ENCODE assay signal across 18 mouse cellular contexts in the genomic region with DNA sequence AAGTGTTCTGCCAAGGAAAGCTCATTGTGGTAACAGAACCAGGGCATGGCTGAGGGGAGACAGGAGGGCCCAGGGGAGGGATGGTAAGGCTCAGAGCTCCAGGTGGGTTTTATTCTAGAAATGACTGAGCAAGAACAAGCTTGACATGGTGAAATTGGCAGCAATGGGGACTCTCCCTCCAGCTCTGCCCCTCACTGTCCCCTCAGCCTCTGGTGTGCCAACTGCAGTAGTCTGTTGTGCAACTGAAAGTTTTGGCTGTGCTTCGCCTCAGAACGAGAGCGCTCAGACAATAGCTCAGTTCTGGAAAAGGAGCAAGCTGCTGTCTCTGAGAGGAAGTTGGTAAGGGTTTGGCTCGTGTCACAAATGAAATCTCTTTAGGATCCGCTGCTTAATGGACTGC. TPM values are rescaled to one million over a fixed set of nuclear protein-coding genes. Genes with fewer than 3 reads are reported as not detected.
DNase-seq lines count a peak whose midpoint lies in the region; ATAC-seq and TF ChIP-seq lines count a peak whose summit lies in the region.
"Had no signal": no experiment of that assay in that cellular context is flagged by ENCODE, and none has a peak within 500 bp of the region (broad histone marks: within the 10 kb centered on the region; RNA-seq: fewer than 3 reads in every experiment).

No protein-coding gene starts in this region.

- no peaks in the 10 kb centered on the region for H3K9me3 ChIP-seq in kidney, embryonic 15.5 days (replicated peaks)
- no peaks in the 10 kb centered on the region for H3K9me3 ChIP-seq in lung, postnatal 0 days (ENCODE audit: low read length)
- no peaks in the 10 kb centered on the region for H3K9me3 ChIP-seq in stomach, postnatal 0 days (ENCODE audit: control insufficient read depth, low read length)
- H3K9me3 ChIP-seq: forebrain, embryonic 15.5 days; heart, embryonic 13.5 days; limb, embryonic 12.5 days; liver, embryonic 15.5 days; midbrain, embryonic 12.5 days; stomach, embryonic 15.5 days had no signal

- DNase-seq in adrenal gland, postnatal 14 days, result peak; percentile 37
- DNase-seq in adrenal gland, adult 8-10 months, result no peak
- no peak for DNase-seq in kidney, adult 9 months
- DNase-seq in Muller cell, postnatal 12 days (ENCODE audit: inconsistent ontology term), result peak; percentile 50
- DNase-seq in lung, postnatal 0 days (ENCODE audit: low spot score), result peak; percentile 59
- no peak for DNase-seq in stomach, postnatal 0 days (ENCODE audit: low spot score)
- DNase-seq: cerebellum, adult 18-20 months; kidney, postnatal 14 days; layer of hippocampus, postnatal 36 days had no signal

- TF ChIP-seq EP300 in lung, postnatal 0 days (IDR thresholded peaks at IDR 0.05), result no peak
- TF ChIP-seq EP300 in stomach, postnatal 0 days (optimal IDR thresholded peaks at IDR 0.05), result no peak

- no peak overlapping the region for H3K4me3 ChIP-seq in kidney, embryonic 15.5 days (replicated peaks)
- H3K4me3 ChIP-seq in lung, postnatal 0 days (ENCODE audit: low read depth, low read length), result no peak overlapping the region
- H3K4me3 ChIP-seq in stomach, postnatal 0 days (ENCODE audit: low read depth, low read length), result no peak overlapping the region
- H3K4me3 ChIP-seq: forebrain, embryonic 15.5 days; heart, embryonic 13.5 days; limb, embryonic 12.5 days; liver, embryonic 15.5 days; midbrain, embryonic 12.5 days; stomach, embryonic 15.5 days had no signal

- ATAC-seq in kidney, embryonic 15.5 days (replicated peaks; ENCODE audit: low FRiP score), result no peak
- ATAC-seq in lung, postnatal 0 days, result peak; percentile 53
- no peak for ATAC-seq in stomach, postnatal 0 days (ENCODE audit: low FRiP score, low TSS enrichment)
- no peak for ATAC-seq in CD4-positive, CD25-positive, alpha-beta regulatory T cell, adult 4 months
- ATAC-seq: forebrain, embryonic 15.5 days; inflammation-experienced regulatory T-cells, adult 6 months had no signal

- TF ChIP-seq CTCF in lung, postnatal 0 days (IDR thresholded peaks at IDR 0.05), result no peak
- no peak for TF ChIP-seq CTCF in stomach, postnatal 0 days (IDR thresholded peaks at IDR 0.05; ENCODE audit: low read depth)

- WGBS in kidney, embryonic 15.5 days, result 53% methylated on average over 5 of the region's 5 CpGs
- WGBS in lung, postnatal 0 days, result 39% methylated on average over 5 of the region's 5 CpGs
- whole genome bisulfite sequencing in stomach, postnatal 0 days, result 56% methylated on average over 5 of the region's 5 CpGs

- no peak overlapping the region for H3K9ac ChIP-seq in kidney, embryonic 15.5 days
- no peak overlapping the region for H3K9ac ChIP-seq in lung, postnatal 0 days (replicated peaks; ENCODE audit: low read depth)
- H3K9ac ChIP-seq in stomach, postnatal 0 days (ENCODE audit: low read length), result no peak overlapping the region
- H3K9ac ChIP-seq: forebrain, embryonic 15.5 days; heart, embryonic 13.5 days; limb, embryonic 12.5 days; liver, embryonic 15.5 days; midbrain, embryonic 12.5 days; stomach, embryonic 15.5 days had no signal

- H3K36me3 ChIP-seq in kidney, embryonic 15.5 days, result peaks cover 14% of the 10 kb centered on the region
- H3K36me3 ChIP-seq in lung, postnatal 0 days (ENCODE audit: insufficient read depth, low read length), result no peaks in the 10 kb centered on the region
- H3K36me3 ChIP-seq in stomach, postnatal 0 days (ENCODE audit: control insufficient read depth, insufficient read depth, low read length), result no peaks in the 10 kb centered on the region
- H3K36me3 ChIP-seq: forebrain, embryonic 15.5 days; liver, embryonic 15.5 days; stomach, embryonic 15.5 days had no signal

- no peak overlapping the region for H3K4me2 ChIP-seq in kidney, embryonic 15.5 days
- H3K4me2 ChIP-seq in lung, postnatal 0 days (replicated peaks; ENCODE audit: low read depth, low read length), result no peak overlapping the region
- no peak overlapping the region for H3K4me2 ChIP-seq in stomach, postnatal 0 days (replicated peaks; ENCODE audit: low read depth)
- H3K4me2 ChIP-seq: forebrain, embryonic 15.5 days; heart, embryonic 13.5 days; limb, embryonic 12.5 days; liver, embryonic 15.5 days; midbrain, embryonic 12.5 days; stomach, embryonic 15.5 days had no signal

- peaks cover 39% of the 10 kb centered on the region for H3K4me1 ChIP-seq in kidney, embryonic 15.5 days
- H3K4me1 ChIP-seq in lung, postnatal 0 days (ENCODE audit: insufficient read depth, low read depth, low read length), result no peaks in the 10 kb centered on the region
- no peaks in the 10 kb centered on the region; the same call in 1 of the 2 replicates for H3K4me1 ChIP-seq in stomach, postnatal 0 days (replicated peaks; ENCODE audit: control insufficient read depth, insufficient read depth)

- H3K27me3 ChIP-seq in kidney, embryonic 15.5 days, result no peaks in the 10 kb centered on the region
- no peaks in the 10 kb centered on the region for H3K27me3 ChIP-seq in lung, postnatal 0 days (replicated peaks; ENCODE audit: insufficient read depth, low read length)
- H3K27me3 ChIP-seq in stomach, postnatal 0 days (ENCODE audit: control insufficient read depth, insufficient read depth, low read length), result no peaks in the 10 kb centered on the region
- H3K27me3 ChIP-seq: forebrain, embryonic 15.5 days; heart, embryonic 13.5 days; liver, embryonic 15.5 days; midbrain, embryonic 12.5 days had no signal

- 0 out of 2 replicates have a peak overlapping the region, but pooled peaks have one; percentile 10 for H3K27ac ChIP-seq in kidney, embryonic 15.5 days
- no peak overlapping the region for H3K27ac ChIP-seq in lung, postnatal 0 days (ENCODE audit: low read length)
- no peak overlapping the region for H3K27ac ChIP-seq in stomach, postnatal 0 days (replicated peaks)
- H3K27ac ChIP-seq: forebrain, embryonic 15.5 days; heart, embryonic 13.5 days; limb, embryonic 12.5 days; liver, embryonic 15.5 days; midbrain, embryonic 12.5 days; stomach, embryonic 15.5 days had no signal

RNA-seq across cellular contexts. Expression of gene Hs3st3b1, which starts 43.3 kb away (rescaled TPM):
- 3.0 and 7.4 TPM in 2 replicates for total RNA-seq in adrenal gland, postnatal 14 days (2021)
- total RNA-seq in adrenal gland, adult 8-10 months (2022), result 1 to 10 TPM; 1.5 to 2.8 (median 2.2) TPM
- 33.2 and 34.6 TPM in 2 replicates for polyA plus RNA-seq in kidney, embryonic 15.5 days (2015; fragmentation: Nextera tagmentation; extraction: Ambion mirVana)
- polyA plus RNA-seq in lung, postnatal 0 days (2015; fragmentation: Nextera tagmentation; extraction: Ambion mirVana), result 0.63 and 0.76 TPM in 2 replicates
- 6.9 and 8.3 TPM in 2 replicates for polyA plus RNA-seq in stomach, postnatal 0 days (2015; fragmentation: Nextera tagmentation; extraction: Ambion mirVana)
- polyA plus RNA-seq in CD4-positive, CD25-positive, alpha-beta regulatory T cell, adult 4 months (2017; shearing (Covaris generic)), result 1 to 10 TPM; 1.7 to 2.2 TPM

Comparison
In these comparisons a context has a peak if more than half of its experiments do, and no peak if none do; other contexts are left out.
1. DNase-seq: peak in adrenal gland, postnatal 14 days (single experiment), Muller cell, postnatal 12 days (single experiment) and lung, postnatal 0 days (single experiment); none in adrenal gland, adult 8-10 months (single experiment), kidney, adult 9 months (single experiment) and stomach, postnatal 0 days (single experiment).